Mouse (Mus musculus): ENCODE measurements around the gene Exoc4.

Exoc4 gene

GRCm38 (mm10) chr6:33484568-33484967 lies 235.7 kb downstream of the Exoc4 start:
- DNase-seq = no peak

DNA sequence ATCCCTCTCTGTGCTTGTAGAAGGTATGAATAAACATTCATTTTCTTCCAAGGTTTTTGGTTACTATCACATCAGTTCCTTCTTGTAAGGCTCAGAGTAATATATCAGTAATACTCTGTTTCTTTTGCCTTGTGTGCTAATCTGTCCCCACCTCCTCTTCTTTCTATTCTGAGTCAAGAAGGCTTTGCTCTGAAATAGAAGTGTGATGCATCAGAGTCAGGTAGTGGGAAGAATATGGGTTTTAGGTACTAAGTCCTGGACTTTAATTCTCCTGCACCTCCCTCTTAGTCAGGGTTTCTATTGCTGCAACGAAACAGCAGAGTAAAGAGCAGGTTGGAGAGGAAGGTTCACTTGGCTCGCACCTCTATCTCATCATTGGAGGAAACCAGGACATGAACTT lies 240.9 kb downstream of the Exoc4 start:
- DNase-seq = no peak

DNA sequence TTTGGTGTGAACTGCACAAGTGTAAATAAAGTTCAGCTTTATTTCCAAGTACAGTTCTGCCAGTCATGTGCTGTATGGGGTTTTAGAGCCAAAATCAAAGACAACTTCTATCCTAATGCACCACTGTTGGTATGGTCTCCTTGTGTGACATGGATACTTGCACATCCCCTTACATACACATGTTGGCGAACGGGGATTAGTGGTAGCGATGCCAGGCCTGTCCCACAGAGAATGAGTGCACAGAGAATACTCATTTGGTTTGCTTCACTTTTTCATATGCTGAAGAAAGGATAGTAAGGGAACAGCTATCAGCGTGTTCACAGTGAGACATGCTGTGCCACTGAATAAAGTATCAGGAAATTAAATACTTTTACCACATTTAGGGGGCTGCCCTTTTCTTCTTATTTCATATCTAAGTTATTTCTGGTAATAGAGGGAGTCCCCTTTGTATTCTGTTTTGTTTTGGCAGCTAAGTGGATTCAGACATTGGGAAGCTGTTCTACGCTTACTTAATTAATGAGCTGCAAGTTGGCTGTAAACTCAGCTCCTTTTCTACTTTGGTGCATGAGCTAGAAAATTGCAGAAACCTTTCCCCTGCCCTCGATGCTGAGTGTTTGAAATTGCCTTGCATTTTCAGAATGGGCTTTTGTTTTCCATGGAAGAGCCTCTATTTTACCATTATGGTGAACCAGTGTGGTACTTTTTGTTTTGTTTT lies 247.4 kb downstream of the Exoc4 start:
- no peak for DNase-seq

- DNase-seq = no peak
Observed at GRCm38 (mm10) chr6:33497348-33497747, 248.5 kb downstream of the Exoc4 start.

- peak; percentile 35 for DNase-seq
Observed at GRCm38 (mm10) chr6:33502388-33502787, 253.5 kb downstream of the Exoc4 start.

DNA sequence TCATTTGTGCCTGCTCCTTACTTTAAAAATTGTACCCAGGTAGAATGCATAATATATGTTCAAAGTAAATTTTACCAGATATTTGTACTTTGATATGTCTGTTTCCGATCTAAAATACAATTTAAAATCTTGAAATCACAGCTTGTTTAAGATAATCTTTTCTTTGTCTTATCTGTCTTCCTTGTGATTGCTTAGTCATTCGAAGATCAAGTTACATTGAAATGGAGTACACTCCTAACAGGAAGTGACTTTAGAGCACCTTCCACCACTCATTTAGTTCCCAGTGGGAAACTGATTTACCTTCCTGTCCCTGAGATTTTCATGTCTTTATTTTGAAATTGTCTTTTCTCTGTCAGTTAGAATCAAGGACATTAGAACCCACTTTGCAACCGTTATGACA lies 254.5 kb downstream of the Exoc4 start:
- no peak for DNase-seq

GRCm38 (mm10) chr6:33507134-33507533 lies 258.2 kb downstream of the Exoc4 start:
- peak; percentile 31 for DNase-seq

- DNase-seq = no peak
Observed at GRCm38 (mm10) chr6:33515391-33515790, 266.5 kb downstream of the Exoc4 start.

DNA sequence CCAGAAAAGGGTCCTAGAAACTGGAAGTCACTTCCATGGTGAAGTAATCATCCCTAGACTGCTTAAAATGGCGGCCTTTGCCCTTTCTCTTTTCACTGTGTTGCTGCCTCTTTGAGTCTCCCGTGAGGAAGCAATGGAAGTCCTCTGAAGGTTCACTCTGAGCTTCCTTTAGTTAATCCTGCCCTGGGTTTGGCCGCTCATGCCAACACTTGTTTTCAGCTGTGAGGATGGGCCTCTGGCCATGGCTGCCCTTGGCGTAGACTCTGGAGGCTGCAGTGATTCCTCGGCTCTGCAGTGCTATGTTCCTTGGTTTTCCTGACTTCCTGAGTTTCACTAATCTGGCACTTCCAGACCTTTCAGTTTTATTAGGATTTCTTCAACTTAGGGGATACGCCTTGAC lies 267.9 kb downstream of the Exoc4 start:
- no peak for DNase-seq

DNA sequence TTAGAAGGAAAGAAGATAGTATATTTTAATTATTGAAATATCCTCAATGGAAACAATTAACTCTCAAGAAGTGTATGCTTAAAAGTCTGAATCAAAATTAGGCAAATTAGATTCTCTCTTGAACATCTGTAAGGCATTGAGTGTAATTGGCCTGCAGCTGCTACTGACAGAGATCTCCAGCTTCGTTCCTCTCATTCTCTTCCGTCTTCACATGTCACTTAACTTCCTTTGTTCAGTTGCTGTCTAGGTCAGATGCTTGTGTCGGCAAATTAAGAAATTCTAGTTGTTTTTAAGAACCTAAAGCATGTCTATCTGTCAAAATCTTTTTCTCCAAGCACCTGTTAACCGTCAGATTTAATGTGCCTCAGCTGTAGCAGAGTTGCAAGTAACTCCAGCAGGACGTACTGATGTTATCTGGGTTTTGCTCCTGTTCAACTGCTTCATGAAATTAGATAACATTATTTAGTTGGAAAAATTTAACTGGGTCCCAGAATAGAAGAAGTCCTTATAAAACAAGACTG lies 269.1 kb downstream of the Exoc4 start:
- DNase-seq = no peak

DNA sequence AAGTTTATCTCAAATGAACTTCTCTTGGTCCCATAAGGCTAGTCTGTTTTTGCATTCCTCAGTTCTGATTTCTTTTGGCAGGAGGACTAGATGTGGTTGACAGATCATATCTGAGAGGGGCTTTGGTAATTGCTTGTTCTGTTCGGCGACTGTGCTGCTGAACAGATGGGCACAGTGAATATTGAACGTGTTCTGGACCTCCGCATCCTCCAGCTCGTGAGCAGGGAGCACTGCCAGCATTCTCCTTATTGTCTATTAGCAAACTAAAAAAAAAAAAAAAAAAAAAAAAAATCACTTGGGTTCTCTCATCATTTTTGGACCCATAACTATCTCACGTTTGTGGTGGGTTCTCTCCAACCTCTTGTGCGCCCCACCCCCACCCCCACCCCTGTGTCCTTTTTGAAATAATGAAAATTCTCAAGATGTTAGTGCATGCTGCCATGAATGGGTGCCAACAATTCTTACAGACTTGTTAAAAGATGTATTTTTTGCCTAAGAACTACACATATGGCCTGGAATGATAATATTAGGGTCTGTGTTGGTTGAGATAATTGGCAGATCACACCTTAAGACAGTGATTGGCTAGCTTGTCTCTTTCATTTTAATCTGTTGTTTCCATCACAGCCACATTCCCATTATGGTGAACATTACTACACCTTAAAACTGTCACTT lies 276.9 kb downstream of the Exoc4 start:
- no peak for DNase-seq

- DNase-seq = no peak
Observed at GRCm38 (mm10) chr6:33540356-33540755, 291.5 kb downstream of the Exoc4 start.

- DNase-seq = peak; percentile 20
Observed at GRCm38 (mm10) chr6:33542712-33543111, 293.8 kb downstream of the Exoc4 start.

- DNase-seq = peak; percentile 10
Observed at GRCm38 (mm10) chr6:33551934-33552333, 303.0 kb downstream of the Exoc4 start.

GRCm38 (mm10) chr6:33560925-33561324 lies 312.0 kb downstream of the Exoc4 start:
- peak; percentile 72 for DNase-seq

DNA sequence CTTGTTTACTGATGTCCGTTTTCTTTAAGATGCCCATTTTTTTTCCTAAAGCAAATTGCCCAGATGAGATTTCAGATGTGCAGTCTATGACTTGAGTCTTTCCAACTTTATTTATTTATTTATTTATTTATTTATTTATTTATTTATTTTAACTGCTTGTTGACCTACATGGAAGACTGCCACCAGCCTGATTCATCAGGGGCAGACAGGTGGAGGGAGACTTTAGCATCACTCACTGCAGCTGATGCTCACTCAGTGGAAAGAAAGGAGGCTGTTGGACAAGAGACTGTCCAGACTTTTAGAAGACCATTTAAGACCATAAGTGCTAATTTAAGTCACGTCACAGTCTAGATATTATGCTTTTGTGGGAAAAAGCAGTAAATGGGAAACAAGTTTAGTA lies 313.0 kb downstream of the Exoc4 start:
- DNase-seq = no peak

- DNase-seq = no peak
Observed at GRCm38 (mm10) chr6:33575947-33576346, 327.1 kb downstream of the Exoc4 start.

- DNase-seq = no peak
Observed at GRCm38 (mm10) chr6:33608469-33608868, 359.6 kb downstream of the Exoc4 start.

GRCm38 (mm10) chr6:33613978-33614377 lies 365.1 kb downstream of the Exoc4 start:
- DNase-seq = no peak

DNA sequence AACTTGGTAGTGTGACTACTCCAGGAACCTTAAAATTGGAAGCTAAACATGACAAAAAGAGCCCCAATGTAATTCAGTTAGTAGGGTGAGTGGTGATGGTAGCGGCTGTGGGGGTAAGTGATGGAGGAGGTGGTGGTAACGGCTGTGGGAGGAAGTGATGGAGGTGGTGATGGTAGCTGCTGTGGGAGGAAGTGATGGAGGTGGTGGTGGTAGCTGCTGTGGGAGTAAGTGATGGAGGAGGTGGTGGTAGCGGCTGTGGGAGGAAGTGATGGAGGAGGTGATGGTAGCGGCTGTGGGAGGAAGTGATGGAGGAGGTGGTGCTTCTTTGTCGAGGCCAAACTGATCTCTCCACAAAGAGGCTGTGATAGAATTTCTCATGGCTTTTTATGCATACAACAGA lies 369.7 kb downstream of the Exoc4 start:
- no peak for DNase-seq

GRCm38 (mm10) chr6:33620701-33621100 lies 371.8 kb downstream of the Exoc4 start:
- no peak for DNase-seq

DNA sequence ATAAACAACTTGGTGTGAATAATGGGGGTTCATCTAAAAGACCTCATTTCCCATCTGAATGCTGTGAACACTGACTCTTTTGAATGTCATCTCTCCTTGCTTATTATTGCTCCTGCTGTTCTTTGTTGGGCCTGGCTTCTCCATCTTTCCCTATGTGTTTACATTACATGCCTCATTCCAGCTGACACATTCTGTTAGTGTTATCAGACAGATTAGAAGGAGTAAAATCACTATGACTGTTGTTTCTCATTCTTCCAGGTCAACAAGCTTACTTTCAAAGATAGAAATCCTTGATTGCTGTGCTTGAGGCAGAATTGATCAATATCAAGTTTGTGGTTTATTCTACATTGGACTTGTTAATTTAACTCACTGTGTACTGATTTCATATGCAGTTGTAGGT lies 377.0 kb downstream of the Exoc4 start:
- no peak for DNase-seq

GRCm38 (mm10) chr6:33631133-33631532 lies 382.2 kb downstream of the Exoc4 start:
- no peak for DNase-seq

DNA sequence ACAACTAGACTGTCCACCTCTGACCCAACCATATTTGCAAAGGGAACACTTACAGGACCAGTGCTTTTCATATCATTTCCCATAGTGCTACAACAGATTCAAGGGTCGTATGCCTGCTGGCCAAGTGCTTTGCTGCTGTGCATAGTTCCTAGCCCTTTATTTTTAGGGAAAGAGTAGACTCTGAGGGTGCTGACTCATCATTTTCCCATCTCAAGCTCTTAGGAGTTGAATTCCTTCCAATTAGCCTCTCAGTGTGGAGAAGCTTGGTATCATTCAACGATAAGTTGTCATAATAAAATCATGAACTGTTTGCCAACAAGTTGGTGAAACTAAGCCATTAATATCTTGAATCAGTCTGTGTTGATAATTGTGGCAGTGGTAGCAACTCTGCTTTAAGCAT lies 388.3 kb downstream of the Exoc4 start:
- no peak for DNase-seq

Data from right cerebral cortex, adult 18-20 months (tissue).